Mouse (Mus musculus) gastrocnemius, postnatal 4 days (tissue): ENCODE data around the gene Tshr. TPM values are rescaled to one million over a fixed set of nuclear protein-coding genes. Genes with fewer than 3 reads are reported as not detected.
"Not testable (repeated sequence)": the region's sequence is repeated elsewhere in the genome, so short reads cannot be mapped to it uniquely, and the experiment has no call there.

Experiments
- DNase-seq, 2 experiments: peaks; one replicate each; pipeline ENCODE4 v3.0.0; 2021 to 2022; ENCODE audit warnings: low spot score in 2 of 2, mixed read lengths in 2 of 2
- total RNA-seq, 2 experiments: library from RNA; stranded (reverse); gene quantifications; 2 replicates each; pipeline ENCODE4 v1.2.3; 2021

Tshr gene
- total RNA-seq, 2 experiments from 2014 or later: 2.4 to 5.7 TPM

GRCm38 (mm10) chr12:91585815-91586214, 201.5 kb downstream of the Tshr start:
- DNase-seq: not testable (repeated sequence)

GRCm38 (mm10) chr12:91587077-91587476, 202.7 kb downstream of the Tshr start:
- no peak for DNase-seq

- DNase-seq: no peak
Measured at GRCm38 (mm10) chr12:91587491-91588033, 203.2 kb downstream of the Tshr start.

- peak; percentile 86 to 92 for DNase-seq
Measured at GRCm38 (mm10) chr12:91588176-91588669, 203.9 kb downstream of the Tshr start.

- DNase-seq: peak; percentile 50 to 58
Measured at GRCm38 (mm10) chr12:91588670-91589541, 204.5 kb downstream of the Tshr start.

GRCm38 (mm10) chr12:91589542-91589846, 205.1 kb downstream of the Tshr start:
- no peak for DNase-seq

- DNase-seq: peak; percentile 93 to 96
Measured at GRCm38 (mm10) chr12:91589847-91590690, 205.7 kb downstream of the Tshr start, which contains the start of gene Gtf2a1. Gtf2a1 (minus strand) TSS chr12:91590487.

GRCm38 (mm10) chr12:91590716-91591115, 206.4 kb downstream of the Tshr start:
- peak in 1 of 2 experiments; percentile 15 for DNase-seq

GRCm38 (mm10) chr12:91591191-91591590, 206.8 kb downstream of the Tshr start:
- no peak for DNase-seq

- no peak for DNase-seq
Measured at GRCm38 (mm10) chr12:91592128-91592527, 207.8 kb downstream of the Tshr start.

Other genes with a start within 250 kb of the Tshr start
- gene Cep128, start 154 bp upstream of the Tshr start, total RNA-seq: 1 to 10 TPM; 6.9 to 7.7 TPM
- 10 to 100 TPM; 30.4 to 31.2 TPM for gene Gtf2a1, start 205.9 kb downstream of the Tshr start, total RNA-seq